Mouse (Mus musculus) limb, embryonic 13.5 days (tissue): ENCODE measurements around the gene Cfap61. TPM values are rescaled to one million over a fixed set of nuclear protein-coding genes. Genes with fewer than 3 reads are reported as not detected.

Experiments
- ATAC-seq: fragments of 200-750 bp; cut with Nextera tagmentation; 2 replicates; pipeline ENCODE4 v1.8.0; 2017; ENCODE audit warnings: low read depth, moderate number of reproducible peaks, moderate TSS enrichment; ENCODE audit not compliant: low FRiP score
- H3K27ac ChIP-seq: fragments of 300-500 bp; sonication (generic); 2 replicates; pipeline ENCODE4 v1.5.1; 2015; ENCODE audit warnings: inconsistent platforms, mild to moderate bottlenecking, moderate library complexity
- H3K27me3 ChIP-seq: fragments of 300-500 bp; sonication (generic); 2 replicates; pipeline ENCODE4 v1.6.1; 2015; ENCODE audit warnings: mild to moderate bottlenecking, inconsistent platforms
- H3K36me3 ChIP-seq: fragments of 300-500 bp; sonication (generic); 2 replicates; pipeline ENCODE4 v1.6.1; 2015; ENCODE audit warnings: inconsistent platforms, mild to moderate bottlenecking, moderate library complexity
- H3K4me1 ChIP-seq: fragments of 300-500 bp; sonication (generic); 2 replicates; pipeline ENCODE4 v1.6.1; 2015; ENCODE audit warnings: inconsistent platforms
- H3K4me2 ChIP-seq: fragments of 300-500 bp; sonication (generic); replicated peaks from 2 replicates; pipeline ENCODE4 v1.6.1; 2015; ENCODE audit warnings: inconsistent platforms, mild to moderate bottlenecking, moderate library complexity
- H3K4me3 ChIP-seq: fragments of 300-500 bp; sonication (generic); 2 replicates; pipeline ENCODE4 v1.5.1; 2015; ENCODE audit warnings: moderate library complexity, mild to moderate bottlenecking, inconsistent platforms
- H3K9ac ChIP-seq: fragments of 300-500 bp; sonication (generic); 2 replicates; pipeline ENCODE4 v1.6.1; 2015; ENCODE audit warnings: mild to moderate bottlenecking, inconsistent platforms
- H3K9me3 ChIP-seq: fragments of 300-500 bp; sonication (generic); 2 replicates; pipeline ENCODE4 v1.6.1; 2016; ENCODE audit warnings: inconsistent platforms
- WGBS: fragments of 180-500 bp; shearing (Covaris S2); methylation state at CpG from one replicate; pipeline ENCODE4 v1.1.7; 2015; 5-methylcytosine and 5-hydroxymethylcytosine counted together
- polyA plus RNA-seq: library from polyadenylated mRNA; unstranded; fragments of >200 nt; fragmentation: Nextera tagmentation; extraction: Ambion mirVana; gene quantifications from 2 replicates; pipeline ENCODE4 v1.2.1, GENCODE M21; 2015

Gene Cfap61
- polyA plus RNA-seq, 1 experiment from 2014 or later, result 0.24 TPM

DNA sequence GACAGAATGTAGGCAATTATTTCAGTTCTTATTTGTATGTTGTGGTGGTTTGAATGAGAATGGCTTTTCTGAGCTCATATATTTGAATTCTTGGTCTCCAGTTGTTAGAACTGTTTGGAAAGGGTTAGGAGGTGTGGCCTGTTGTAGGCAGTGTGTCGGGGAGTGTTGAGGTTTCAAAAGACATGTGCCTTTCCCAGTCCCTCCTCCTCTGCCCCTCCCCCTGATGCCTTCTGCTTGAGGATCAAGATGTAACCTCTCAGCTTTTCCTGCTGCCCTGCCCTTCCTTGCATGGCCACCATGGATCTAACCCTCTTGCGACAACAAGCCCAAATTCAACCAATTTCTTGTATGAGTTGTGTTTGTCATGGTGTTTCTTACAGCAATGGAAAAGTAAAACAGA lies 53.2 kb downstream of the Cfap61 start:
- WGBS, result 87% methylated on average over 2 of the region's 2 CpGs
- no peak overlapping the region for H3K27ac ChIP-seq
- H3K27me3 ChIP-seq, result no peaks in the 10 kb centered on the region
- no peaks in the 10 kb centered on the region for H3K4me1 ChIP-seq
- no peaks in the 10 kb centered on the region for H3K9me3 ChIP-seq
- no peaks in the 10 kb centered on the region for H3K36me3 ChIP-seq
- no peak overlapping the region for H3K4me3 ChIP-seq
- H3K4me2 ChIP-seq, result no peak overlapping the region
- H3K9ac ChIP-seq, result no peak overlapping the region
- ATAC-seq, result no peak

DNA sequence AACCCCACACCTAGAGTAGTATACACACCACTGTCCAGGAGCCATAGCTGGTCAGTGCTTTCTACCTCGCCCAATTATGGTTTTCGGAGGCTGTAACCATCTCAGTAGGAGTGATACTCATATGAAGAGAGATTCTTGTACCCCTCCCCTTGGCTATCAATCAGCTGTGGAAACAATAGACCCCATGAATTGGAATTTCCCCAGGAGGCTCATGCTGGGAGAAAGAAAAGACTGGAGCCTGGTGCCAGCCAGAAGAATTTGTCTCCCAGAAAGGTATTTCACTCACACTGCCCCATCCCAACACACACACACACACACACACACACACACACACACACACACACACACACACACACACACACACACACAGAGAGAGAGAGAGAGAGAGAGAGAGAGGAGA lies 55.9 kb downstream of the Cfap61 start:
- Histone ChIP-seq H3K4me2 (no peak overlapping the region), H3K36me3 (no peaks in the 10 kb centered on the region), H3K9ac (no peak overlapping the region), H3K4me1 (no peaks in the 10 kb centered on the region), H3K27ac (no peak overlapping the region), H3K4me3 (no peak overlapping the region), H3K9me3 (no peaks in the 10 kb centered on the region), H3K27me3 (no peaks in the 10 kb centered on the region)
- no peak for ATAC-seq
- 94% methylated on average over 2 of the region's 2 CpGs for WGBS

DNA sequence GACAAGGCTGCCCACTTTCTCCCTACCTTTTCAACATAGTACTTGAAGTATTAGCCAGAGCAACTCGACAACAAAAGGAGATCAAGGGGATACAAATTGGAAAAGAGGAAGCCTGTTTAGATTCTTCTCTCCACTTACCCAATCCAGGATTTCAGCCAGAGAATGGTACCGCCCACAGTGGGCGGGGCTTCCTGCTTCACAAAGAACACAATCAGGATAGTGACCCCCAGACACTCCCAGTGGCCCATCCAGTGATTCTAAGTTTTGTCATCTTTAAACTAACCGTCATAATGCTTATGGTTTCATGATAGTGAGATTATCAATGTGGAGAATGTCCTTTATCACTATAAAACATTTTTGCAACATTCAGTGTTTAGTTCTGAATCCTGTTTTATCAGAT lies 61.9 kb downstream of the Cfap61 start:
- Histone ChIP-seq H3K4me3 (no peak overlapping the region), H3K27me3 (no peaks in the 10 kb centered on the region), H3K27ac (no peak overlapping the region), H3K9ac (no peak overlapping the region), H3K4me2 (no peak overlapping the region), H3K9me3 (no peaks in the 10 kb centered on the region), H3K36me3 (no peaks in the 10 kb centered on the region), H3K4me1 (no peaks in the 10 kb centered on the region)
- WGBS, result 60% methylated on average over 4 of the region's 4 CpGs
- ATAC-seq, result no peak

DNA sequence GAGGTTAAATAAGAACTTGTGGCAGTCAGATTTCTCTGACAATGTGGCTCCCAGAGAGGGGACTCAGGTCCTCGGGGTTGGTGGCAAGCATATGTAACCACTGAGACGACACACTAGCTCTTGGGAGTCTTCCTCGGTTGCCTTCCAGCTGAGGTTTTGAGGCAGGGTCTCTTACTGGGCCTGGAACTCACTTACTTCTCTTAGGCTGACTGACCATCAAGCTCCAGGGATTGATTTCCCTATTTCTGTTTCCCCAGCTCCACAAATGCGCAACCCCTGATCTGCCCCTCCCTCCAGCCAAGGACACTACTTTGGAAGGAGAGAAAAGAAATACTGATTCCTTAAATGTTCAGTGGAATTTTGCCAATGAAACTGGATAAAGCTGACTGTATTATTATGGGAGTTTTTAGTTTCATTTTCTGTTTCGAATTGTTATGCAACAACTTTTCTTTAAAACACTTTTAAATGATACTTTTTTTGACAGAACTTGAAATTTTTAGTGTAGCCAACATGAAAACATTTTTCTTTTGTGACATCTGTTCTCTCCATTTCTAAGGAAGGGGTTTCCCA lies 63.5 kb downstream of the Cfap61 start:
- no peak overlapping the region for H3K4me3 ChIP-seq
- H3K27me3 ChIP-seq, result no peaks in the 10 kb centered on the region
- no peaks in the 10 kb centered on the region for H3K36me3 ChIP-seq
- no peaks in the 10 kb centered on the region for H3K9me3 ChIP-seq
- H3K9ac ChIP-seq, result no peak overlapping the region
- 88% methylated on average over 5 of the region's 5 CpGs for WGBS
- no peak for ATAC-seq
- no peak overlapping the region for H3K27ac ChIP-seq
- no peak overlapping the region for H3K4me2 ChIP-seq
- H3K4me1 ChIP-seq, result no peaks in the 10 kb centered on the region

DNA sequence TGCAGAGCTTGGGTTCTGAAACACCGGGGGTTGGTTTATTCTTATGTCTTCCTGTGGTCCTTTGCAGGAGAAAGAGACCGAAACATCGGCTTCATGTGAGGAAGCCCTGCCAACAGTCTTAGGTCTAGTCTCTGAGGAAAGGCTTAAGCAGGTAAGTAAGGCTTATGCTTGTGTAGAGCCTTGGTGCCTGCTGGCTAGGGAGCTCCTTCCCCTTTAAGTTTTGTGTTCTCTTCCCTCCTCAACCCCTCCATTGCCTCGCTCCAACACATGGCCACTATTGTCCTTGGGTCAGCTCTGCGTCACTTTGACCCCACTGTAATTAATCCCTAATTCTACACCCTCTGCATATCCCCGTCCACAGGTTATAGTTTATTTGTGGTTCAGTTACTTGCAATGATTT lies 74.2 kb downstream of the Cfap61 start:
- ATAC-seq, result no peak
- Histone ChIP-seq H3K4me2 (no peak overlapping the region), H3K27ac (no peak overlapping the region), H3K36me3 (no peaks in the 10 kb centered on the region), H3K9ac (no peak overlapping the region), H3K27me3 (no peaks in the 10 kb centered on the region), H3K4me1 (no peaks in the 10 kb centered on the region), H3K4me3 (no peak overlapping the region), H3K9me3 (no peaks in the 10 kb centered on the region)
- WGBS, result 84% methylated on average over 6 of the region's 6 CpGs

DNA sequence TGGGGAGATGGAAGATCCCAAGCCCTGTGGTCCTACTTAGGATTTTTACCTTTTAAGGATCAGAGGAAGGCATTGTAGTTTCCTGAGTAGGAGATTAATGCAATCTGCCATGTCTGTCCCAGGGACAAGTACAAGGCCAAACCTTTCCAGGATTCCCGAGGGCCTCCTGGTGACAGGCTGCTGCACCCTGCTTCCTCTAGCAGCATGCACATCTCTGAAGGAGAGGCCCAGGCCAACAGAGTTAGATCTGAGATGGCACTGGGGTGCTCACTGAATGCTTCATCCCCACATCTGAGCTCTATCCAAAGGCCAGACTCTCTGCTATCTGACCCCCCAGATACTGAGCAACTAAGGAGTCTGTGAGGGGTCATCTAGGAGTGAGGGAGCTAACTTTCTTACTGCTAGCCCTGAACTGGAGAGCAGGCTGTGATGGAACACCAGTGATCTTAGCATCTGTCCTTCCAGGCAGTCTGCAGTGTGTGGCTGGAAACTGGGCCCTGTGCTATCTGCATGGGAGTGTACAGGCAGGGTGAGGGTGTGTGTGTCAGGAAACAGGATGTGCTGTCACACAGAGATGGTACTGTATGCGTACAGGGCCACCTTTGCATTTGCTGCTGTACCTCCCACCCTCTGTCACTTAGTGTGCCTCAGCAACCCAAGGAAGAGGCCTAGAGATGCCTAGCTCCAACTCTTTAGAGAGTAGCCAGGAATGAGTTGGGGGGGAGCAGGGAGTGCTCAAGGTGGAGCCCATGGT lies 75.2 kb downstream of the Cfap61 start:
- Histone ChIP-seq H3K4me1 (no peaks in the 10 kb centered on the region), H3K36me3 (no peaks in the 10 kb centered on the region), H3K9me3 (no peaks in the 10 kb centered on the region), H3K27ac (no peak overlapping the region), H3K4me3 (no peak overlapping the region), H3K27me3 (no peaks in the 10 kb centered on the region), H3K9ac (no peak overlapping the region), H3K4me2 (no peak overlapping the region)
- 70% methylated on average over 2 of the region's 2 CpGs for WGBS
- ATAC-seq, result no peak

DNA sequence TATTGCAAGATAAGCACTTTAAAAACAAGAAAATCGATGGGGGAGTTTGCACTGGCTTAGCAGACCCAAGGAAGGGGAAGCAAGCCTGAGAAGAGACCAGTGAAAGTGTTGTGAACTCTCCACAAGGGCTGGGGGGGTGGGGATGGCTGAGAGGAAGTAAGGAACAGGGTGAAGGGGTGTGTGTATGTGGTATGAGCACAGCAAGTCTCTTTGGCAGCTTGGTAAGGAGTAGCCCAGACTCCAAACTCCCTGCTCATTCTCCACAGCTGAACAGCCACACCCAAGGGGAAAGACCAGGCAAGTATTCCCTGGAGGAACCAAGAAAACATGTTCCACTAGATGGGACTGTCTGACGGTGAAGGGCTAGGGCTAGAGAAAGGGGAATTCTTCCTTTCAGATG lies 76.2 kb downstream of the Cfap61 start:
- no peak for ATAC-seq
- no peaks in the 10 kb centered on the region for H3K27me3 ChIP-seq
- no peaks in the 10 kb centered on the region for H3K9me3 ChIP-seq
- no peak overlapping the region for H3K9ac ChIP-seq
- peaks cover 4% of the 10 kb centered on the region for H3K4me1 ChIP-seq
- H3K36me3 ChIP-seq, result no peaks in the 10 kb centered on the region
- H3K4me3 ChIP-seq, result no peak overlapping the region
- WGBS, result 46% methylated on average over 2 of the region's 2 CpGs
- no peak overlapping the region for H3K4me2 ChIP-seq
- H3K27ac ChIP-seq, result no peak overlapping the region

DNA sequence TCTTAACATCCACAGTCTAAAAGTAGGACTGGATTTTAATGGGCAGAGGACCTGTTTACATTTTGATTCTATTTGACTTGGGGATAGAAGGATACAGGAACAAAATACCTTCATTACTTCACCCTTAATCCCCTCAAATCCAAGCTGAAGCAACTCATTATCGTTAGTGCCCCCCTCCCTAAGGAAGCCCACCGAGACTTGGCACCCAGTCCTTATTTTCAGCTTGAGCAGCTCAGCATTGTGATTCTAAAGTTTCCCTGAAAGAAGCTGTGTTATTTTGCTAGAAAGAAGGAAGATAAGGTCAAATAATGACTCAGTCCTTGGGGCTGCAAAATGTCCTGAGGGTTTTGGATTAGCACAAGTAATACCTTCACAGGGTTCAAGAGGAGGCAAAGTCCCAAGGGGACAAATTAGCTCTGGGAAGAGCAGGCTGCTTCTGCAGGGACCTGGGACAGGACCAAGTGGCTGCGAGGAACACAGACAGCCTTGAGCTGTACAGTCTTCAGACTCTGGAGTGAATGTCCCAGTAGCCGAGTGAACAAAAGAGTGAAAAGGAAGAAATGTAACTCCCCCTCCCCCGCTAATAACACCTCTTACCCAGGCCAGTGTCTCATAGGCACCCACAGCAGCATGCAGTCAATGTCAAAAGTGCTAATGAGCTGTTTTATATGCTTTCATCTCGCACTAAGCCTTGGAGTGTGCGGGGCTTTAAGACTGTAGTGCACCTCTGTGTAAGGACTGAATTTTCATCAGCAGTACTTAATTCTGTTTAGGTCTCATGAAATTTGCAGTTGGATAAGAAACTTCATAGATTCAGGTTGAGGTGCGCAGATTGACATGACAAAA lies 81.0 kb downstream of the Cfap61 start:
- Histone ChIP-seq H3K36me3 (no peaks in the 10 kb centered on the region), H3K4me1 (peaks cover 5% of the 10 kb centered on the region), H3K4me3 (no peak overlapping the region), H3K27ac (no peak overlapping the region), H3K4me2 (no peak overlapping the region), H3K27me3 (no peaks in the 10 kb centered on the region), H3K9me3 (no peaks in the 10 kb centered on the region), H3K9ac (no peak overlapping the region)
- 41% methylated on average over 8 of the region's 8 CpGs for WGBS
- ATAC-seq, result 0 out of 2 replicates have a peak, but pooled peaks have one; percentile 19

DNA sequence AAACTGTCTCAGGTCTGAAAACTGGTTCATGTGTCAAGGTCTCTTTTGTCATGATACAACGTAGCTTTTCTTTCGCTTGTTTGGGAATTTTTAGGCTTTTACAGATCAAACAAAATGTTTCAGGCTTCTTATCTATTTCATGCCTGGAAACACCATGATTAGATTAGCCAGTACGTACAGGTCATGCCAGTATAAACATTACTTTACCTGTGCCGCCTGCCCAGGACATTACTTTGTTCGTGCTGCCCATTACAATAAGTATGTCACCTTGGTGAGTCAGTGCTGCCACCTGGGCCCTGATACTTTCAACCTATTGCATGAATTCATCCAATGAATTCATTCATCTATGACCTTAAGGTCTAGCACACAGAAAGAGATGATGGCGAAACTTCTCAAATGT lies 88.3 kb downstream of the Cfap61 start:
- no peak overlapping the region for H3K4me2 ChIP-seq
- H3K36me3 ChIP-seq, result no peaks in the 10 kb centered on the region
- no peak for ATAC-seq
- H3K4me3 ChIP-seq, result no peak overlapping the region
- H3K9me3 ChIP-seq, result no peaks in the 10 kb centered on the region
- H3K9ac ChIP-seq, result no peak overlapping the region
- H3K27me3 ChIP-seq, result 0 out of 2 replicates have a peak, but pooled peaks cover 3% of the 10 kb centered on the region
- WGBS, result 86% methylated on average over 6 of the region's 6 CpGs
- no peaks in the 10 kb centered on the region for H3K4me1 ChIP-seq
- no peak overlapping the region for H3K27ac ChIP-seq

DNA sequence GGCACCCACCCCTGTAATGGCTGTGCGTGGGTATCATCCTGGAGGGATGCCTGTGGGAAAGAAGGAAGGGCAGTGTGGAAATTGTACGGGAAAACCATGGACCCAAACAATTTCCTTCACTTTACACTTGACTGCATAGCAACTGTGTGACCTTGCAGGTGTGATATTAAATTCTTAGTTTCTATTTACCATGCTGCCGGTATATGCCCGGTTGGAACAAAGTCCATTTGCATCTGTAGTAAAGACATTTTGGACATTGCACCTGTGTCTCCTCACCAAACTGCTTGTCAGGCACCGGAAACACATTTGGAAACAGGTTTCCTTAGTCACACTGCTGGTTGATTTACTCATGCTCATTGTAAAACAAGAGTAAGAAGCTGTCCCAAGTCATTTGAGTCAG lies 109.1 kb downstream of the Cfap61 start:
- WGBS, result 91% methylated on average over 5 of the region's 5 CpGs
- Histone ChIP-seq H3K27me3 (peaks cover 2% of the 10 kb centered on the region; the same call in 1 of the 2 replicates), H3K9me3 (no peaks in the 10 kb centered on the region), H3K4me1 (0 out of 2 replicates have a peak, but pooled peaks cover 6% of the 10 kb centered on the region), H3K9ac (no peak overlapping the region), H3K4me2 (no peak overlapping the region), H3K27ac (no peak overlapping the region), H3K4me3 (no peak overlapping the region), H3K36me3 (no peaks in the 10 kb centered on the region)
- no peak for ATAC-seq

DNA sequence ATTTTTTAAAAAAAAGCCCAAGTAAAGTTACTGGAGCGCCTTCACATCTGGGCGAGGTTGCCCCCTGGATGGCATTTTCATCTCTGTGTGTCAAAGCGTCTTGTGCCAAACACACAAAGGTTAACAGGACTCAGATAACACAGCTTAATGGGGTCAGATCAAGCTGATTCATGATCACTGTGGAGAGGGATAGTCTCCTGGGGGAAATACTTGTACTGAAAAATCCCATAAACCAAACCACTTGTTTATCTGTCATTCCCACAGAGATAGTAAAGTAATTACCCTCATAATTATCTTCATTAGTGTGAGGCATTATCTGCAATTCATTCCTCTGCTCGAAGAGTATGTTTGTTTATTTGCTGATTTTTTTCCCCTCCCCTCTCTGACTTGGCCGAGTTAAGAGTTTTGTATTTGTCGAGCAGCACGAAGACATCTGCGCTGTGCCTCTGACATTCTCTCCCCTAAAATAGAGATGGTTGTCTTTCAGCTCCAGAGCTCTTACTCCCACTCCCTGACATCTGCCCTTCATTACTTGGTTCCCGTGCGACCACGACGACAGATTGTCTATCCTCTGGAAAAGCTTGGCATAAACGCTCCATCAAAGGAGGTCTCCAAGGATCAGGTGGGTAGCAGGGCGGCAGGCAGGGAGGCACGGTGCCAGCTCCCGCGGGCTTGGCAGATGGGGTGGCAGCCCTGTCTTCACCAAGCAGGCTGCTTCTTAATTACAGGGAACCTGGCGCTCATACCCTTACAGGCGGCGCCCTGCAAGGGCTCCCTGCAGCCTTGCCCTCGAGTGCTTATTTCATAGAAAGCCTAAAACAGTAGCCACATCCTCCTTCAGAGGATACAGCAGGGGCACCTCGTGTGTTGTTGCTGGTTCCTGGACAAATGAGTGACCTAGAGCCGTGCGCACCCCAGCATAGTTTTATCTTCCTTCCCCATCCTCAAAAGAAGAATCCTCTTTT lies 110.6 kb downstream of the Cfap61 start:
- ATAC-seq, result no peak
- Histone ChIP-seq H3K27me3 (peaks cover 2% of the 10 kb centered on the region; the same call in 1 of the 2 replicates), H3K4me1 (0 out of 2 replicates have a peak, but pooled peaks cover 6% of the 10 kb centered on the region), H3K4me3 (no peak overlapping the region), H3K9me3 (no peaks in the 10 kb centered on the region), H3K9ac (no peak overlapping the region), H3K4me2 (peak overlapping the region; percentile 29; the same call in 1 of the 2 replicates), H3K36me3 (no peaks in the 10 kb centered on the region), H3K27ac (no peak overlapping the region)
- WGBS, result 28% methylated on average over 24 of the region's 24 CpGs
